Mouse (Mus musculus) monocyte, adult 59 days (primary cell): ENCODE data around the gene Onecut3. TPM values are rescaled to one million over a fixed set of nuclear protein-coding genes. Genes with fewer than 3 reads are reported as not detected.

Source experiments
- total RNA-seq, 2 experiments: library from RNA; stranded (reverse); gene quantifications; one replicate each; pipeline ENCODE4 v1.2.4; 2023

Onecut3 gene
- not detected for total RNA-seq

DNA sequence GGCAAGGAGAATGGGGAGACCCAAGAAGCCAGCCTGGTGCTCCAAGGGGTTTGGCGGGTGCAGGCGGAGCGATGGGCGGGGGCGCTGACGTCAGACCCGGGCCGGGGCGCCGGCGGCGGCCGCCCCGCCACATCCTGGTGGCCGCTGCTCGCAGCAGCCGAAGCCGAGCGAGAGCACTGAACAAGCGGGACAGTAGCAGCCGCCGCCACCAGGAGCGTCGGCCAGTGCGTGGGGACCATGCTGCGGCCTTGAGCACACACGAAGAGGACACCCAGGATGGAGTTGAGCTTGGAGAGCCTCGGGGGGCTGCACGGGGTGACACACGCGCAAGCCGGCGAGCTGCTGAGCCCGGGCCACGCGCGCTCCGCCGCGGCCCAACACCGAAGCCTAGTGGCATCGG is at the start of gene Onecut3:
Gene Onecut3 (plus strand): TSS at position 104 of the 400 bp plus-strand sequence.

DNA sequence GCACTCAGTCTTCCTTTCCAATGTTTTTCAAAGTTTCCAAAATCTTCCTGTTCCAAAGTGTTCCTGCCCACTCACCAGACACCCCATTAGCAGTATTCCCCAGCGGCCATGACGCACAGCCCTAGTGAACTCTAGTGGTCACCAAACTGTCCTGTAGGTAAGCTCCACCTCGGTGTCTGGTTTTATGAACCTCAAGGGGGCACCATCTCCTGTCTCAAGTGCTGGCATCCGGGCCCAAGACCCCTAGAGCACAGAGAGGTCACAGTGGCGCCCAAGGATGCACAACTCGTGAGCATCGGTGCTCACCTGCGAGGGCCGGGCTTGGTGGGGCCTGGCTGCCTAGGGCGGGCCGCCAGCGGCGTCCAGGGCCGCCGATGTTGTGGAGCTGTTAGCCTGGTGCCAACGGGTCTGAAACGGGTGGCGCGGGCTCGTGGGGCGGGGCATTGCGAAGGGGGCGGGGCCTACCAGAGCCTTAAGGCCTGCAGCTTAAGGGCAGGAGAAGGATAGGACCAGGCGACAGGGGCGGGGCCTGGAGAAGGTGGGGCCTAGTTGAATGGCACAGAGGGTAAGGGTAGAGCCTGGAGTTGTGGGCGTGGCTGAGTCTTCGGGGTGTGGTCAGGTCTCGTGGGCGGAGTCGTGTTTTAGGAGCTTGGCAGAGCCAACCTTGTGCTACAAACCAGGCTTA is 44.2 kb downstream of the Onecut3 start, which contains the start of gene Atp8b3:
Gene Atp8b3 (minus strand): TSS at position 415 of the 685 bp plus-strand sequence.

DNA sequence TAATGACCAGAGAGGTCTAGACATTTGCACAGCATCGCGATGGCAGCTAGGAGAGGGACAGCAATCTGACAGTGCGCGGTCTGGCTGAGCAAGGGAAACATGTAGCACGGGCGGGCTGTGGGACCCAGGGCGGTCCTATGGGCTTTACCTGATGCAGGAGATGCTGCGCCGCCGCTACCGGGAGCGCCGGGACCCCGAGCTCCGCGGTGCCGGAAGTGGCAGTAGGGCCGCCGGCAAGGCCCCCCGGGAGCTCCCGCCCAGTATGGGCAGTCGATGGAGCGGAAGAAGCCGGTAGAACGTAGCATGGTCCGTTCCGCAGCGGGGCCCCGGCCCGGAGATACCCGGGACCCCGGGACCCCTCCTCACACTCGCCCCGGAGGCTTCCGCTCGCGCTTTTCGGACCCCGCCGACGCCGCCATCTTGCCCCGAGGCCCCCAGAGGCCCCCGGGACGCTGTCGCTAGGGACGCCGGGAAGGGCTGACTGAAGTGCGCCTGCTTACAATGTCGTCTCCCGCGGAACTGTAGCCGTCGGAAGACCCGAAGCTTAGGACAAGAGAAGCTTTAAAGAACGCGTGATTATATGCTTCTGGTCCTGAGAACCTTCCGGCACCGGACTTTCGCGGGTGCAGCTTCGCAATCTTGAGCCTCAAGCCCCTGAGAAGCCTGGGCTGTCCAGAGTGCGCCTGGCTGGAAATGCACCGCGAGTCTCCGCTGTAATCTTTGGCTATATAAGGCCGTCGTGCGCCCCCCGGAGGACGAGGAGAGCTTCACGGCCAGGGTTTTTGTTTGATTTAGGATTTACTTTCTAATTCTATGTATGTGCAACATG is 66.7 kb downstream of the Onecut3 start, which contains the start of gene Rexo1:
Gene Rexo1 (minus strand): TSS at position 445 of the 829 bp plus-strand sequence.

Other genes starting within 250 kb of the Onecut3 start
- gene Ndufs7, start 245.7 kb upstream of the Onecut3 start, total RNA-seq: 10 to 100 TPM; 70.2 to 74.7 TPM
- gene Gamt, start 233.8 kb upstream of the Onecut3 start, total RNA-seq: 10 to 100 TPM; 12.4 to 13.8 TPM
- 10 to 100 TPM; 83.2 to 97.3 TPM for gene Dazap1, start 233.3 kb upstream of the Onecut3 start, total RNA-seq
- 1,000 to 10,000 TPM; 1,532 to 1,602 TPM for gene Rps15, start 202.4 kb upstream of the Onecut3 start, total RNA-seq
- under 1 TPM in 1 of 2 experiments, not detected in 1; 0.06 TPM for gene Apc2, start 198.9 kb upstream of the Onecut3 start, total RNA-seq
- gene 2310011J03Rik, start 174.3 kb upstream of the Onecut3 start, total RNA-seq: 10 to 100 TPM; 26.6 to 30.0 TPM
- gene Pcsk4, start 165.3 kb upstream of the Onecut3 start, total RNA-seq: not detected
- not detected for gene Reep6, start 164.9 kb upstream of the Onecut3 start, total RNA-seq
- gene Adamtsl5, start 146.4 kb upstream of the Onecut3 start, total RNA-seq: under 1 TPM; 0.63 to 0.64 TPM
- not detected for gene Plk5, start 138.4 kb upstream of the Onecut3 start, total RNA-seq
- 1 to 10 TPM; 9.4 to 9.6 TPM for gene Mex3d, start 107.2 kb upstream of the Onecut3 start, total RNA-seq
- gene Mbd3, start 95.3 kb upstream of the Onecut3 start, total RNA-seq: 10 to 100 TPM; 51.5 to 54.6 TPM
- 10 to 100 TPM; 87.0 to 91.8 TPM for gene Uqcr11, start 88.0 kb upstream of the Onecut3 start, total RNA-seq
- 10 to 100 TPM; 45.8 to 51.3 TPM for gene Tcf3, start 61.2 kb upstream of the Onecut3 start, total RNA-seq
- not detected for gene Atp8b3, start 44.3 kb downstream of the Onecut3 start, total RNA-seq
- gene Rexo1, start 66.7 kb downstream of the Onecut3 start, total RNA-seq: 100 to 1,000 TPM in 1 of 2 experiments, 10 to 100 TPM in 1; 98.6 to 111 TPM
- gene Klf16, start 82.5 kb downstream of the Onecut3 start, total RNA-seq: 10 to 100 TPM; 16.0 to 17.2 TPM
- 10 to 100 TPM; 52.1 to 54.2 TPM for gene Abhd17a, start 95.5 kb downstream of the Onecut3 start, total RNA-seq
- gene Scamp4, start 108.0 kb downstream of the Onecut3 start, total RNA-seq: 10 to 100 TPM; 27.5 to 33.1 TPM
- gene Adat3, start 108.0 kb downstream of the Onecut3 start, total RNA-seq: 1 to 10 TPM; 6.9 to 8.3 TPM
- 1 to 10 TPM; 1.5 to 2.0 TPM for gene Gm49322, start 111.2 kb downstream of the Onecut3 start, total RNA-seq
- gene Csnk1g2, start 128.0 kb downstream of the Onecut3 start, total RNA-seq: 100 to 1,000 TPM; 111 TPM
- gene Btbd2, start 162.2 kb downstream of the Onecut3 start, total RNA-seq: 10 to 100 TPM; 27.1 to 29.9 TPM
- 100 to 1,000 TPM; 277 to 297 TPM for gene Mknk2, start 183.3 kb downstream of the Onecut3 start, total RNA-seq
- gene Mob3a, start 207.1 kb downstream of the Onecut3 start, total RNA-seq: 100 to 1,000 TPM; 115 to 125 TPM
- 10 to 100 TPM; 11.6 to 13.5 TPM for gene Izumo4, start 207.3 kb downstream of the Onecut3 start, total RNA-seq
- gene Ap3d1, start 247.4 kb downstream of the Onecut3 start, total RNA-seq: 100 to 1,000 TPM; 153 to 155 TPM